Mouse (Mus musculus) forebrain, embryonic 12.5 days (tissue): Measurements from ENCODE around the gene 2510009E07Rik. TPM values are rescaled to one million over a fixed set of nuclear protein-coding genes. Genes with fewer than 3 reads are reported as not detected.

Experiments used
- ATAC-seq: fragments of 200-750 bp; cut with Nextera tagmentation; 2 replicates; pipeline ENCODE4 v1.8.0; 2017; ENCODE audit warnings: moderate TSS enrichment; ENCODE audit not compliant: low FRiP score
- H3K27ac ChIP-seq: fragments of 300-500 bp; sonication (generic); 2 replicates; pipeline ENCODE4 v1.5.1; 2016; ENCODE audit warnings: mild to moderate bottlenecking
- H3K27me3 ChIP-seq: fragments of 300-500 bp; sonication (generic); 2 replicates; pipeline ENCODE4 v1.6.1; 2016; ENCODE audit warnings: mild to moderate bottlenecking
- H3K36me3 ChIP-seq: fragments of 300-500 bp; sonication (generic); replicated peaks from 2 replicates; pipeline ENCODE4 v1.6.1; 2016; ENCODE audit warnings: mild to moderate bottlenecking
- H3K4me1 ChIP-seq: fragments of 300-500 bp; sonication (generic); 2 replicates; pipeline ENCODE4 v1.6.1; 2016
- H3K4me2 ChIP-seq: fragments of 300-500 bp; sonication (generic); 2 replicates; pipeline ENCODE4 v1.6.1; 2016; ENCODE audit warnings: mild to moderate bottlenecking, moderate library complexity
- H3K4me3 ChIP-seq: fragments of 300-500 bp; sonication (generic); replicated peaks from 2 replicates; pipeline ENCODE4 v1.5.1; 2016; ENCODE audit warnings: mild to moderate bottlenecking
- H3K9ac ChIP-seq: fragments of 300-500 bp; sonication (generic); 2 replicates; pipeline ENCODE4 v1.6.1; 2016; ENCODE audit warnings: mild to moderate bottlenecking
- H3K9me3 ChIP-seq: fragments of 300-500 bp; sonication (generic); 2 replicates; pipeline ENCODE4 v1.6.1; 2016
- WGBS: fragments of 180-500 bp; shearing (Covaris S2); methylation state at CpG from one replicate; pipeline ENCODE4 v1.1.7; 2016; 5-methylcytosine and 5-hydroxymethylcytosine counted together
- polyA plus RNA-seq: library from polyadenylated mRNA; unstranded; fragments of >200 nt; fragmentation: Nextera tagmentation; extraction: Ambion mirVana; gene quantifications from 2 replicates; pipeline ENCODE4 v1.2.1, GENCODE M21; 2016

2510009E07Rik gene
- polyA plus RNA-seq, 1 experiment from 2014 or later: 54.1 TPM

DNA sequence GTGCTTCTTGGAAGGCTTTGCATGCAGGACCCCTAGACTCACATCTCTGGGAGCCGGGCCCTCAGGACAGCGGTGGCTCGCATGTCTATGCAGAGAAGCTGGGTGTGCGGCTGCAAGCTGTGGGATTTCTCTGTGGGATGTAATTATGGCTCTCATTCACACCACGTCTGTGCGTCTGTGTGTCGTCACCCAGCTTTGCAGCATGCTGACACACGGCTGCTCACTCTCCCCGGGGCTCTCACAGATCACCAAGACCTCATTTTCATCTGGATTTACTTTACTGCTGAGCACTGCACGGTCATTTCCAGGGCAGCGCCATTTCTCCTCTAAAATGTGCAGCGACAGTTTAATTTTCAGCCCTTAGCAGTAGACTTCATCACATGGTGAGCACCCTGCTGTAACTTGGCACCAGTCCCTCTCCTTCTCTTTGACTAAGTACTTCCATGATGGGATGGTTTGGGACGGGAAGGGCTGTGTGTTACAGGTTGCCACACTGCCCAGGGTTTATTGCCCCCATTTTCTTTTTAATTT is 66.3 kb downstream of the 2510009E07Rik start:
- Histone ChIP-seq H3K9ac (no peak overlapping the region), H3K27ac (0 out of 2 replicates have a peak overlapping the region, but pooled peaks have one; percentile 53), H3K27me3 (no peaks in the 10 kb centered on the region), H3K9me3 (no peaks in the 10 kb centered on the region), H3K4me3 (no peak overlapping the region), H3K4me1 (peaks cover 21% of the 10 kb centered on the region), H3K4me2 (no peak overlapping the region), H3K36me3 (no peaks in the 10 kb centered on the region)
- 56% methylated on average over 13 of the region's 13 CpGs for WGBS
- peak; percentile 41; the same call in 1 of the 2 replicates for ATAC-seq

DNA sequence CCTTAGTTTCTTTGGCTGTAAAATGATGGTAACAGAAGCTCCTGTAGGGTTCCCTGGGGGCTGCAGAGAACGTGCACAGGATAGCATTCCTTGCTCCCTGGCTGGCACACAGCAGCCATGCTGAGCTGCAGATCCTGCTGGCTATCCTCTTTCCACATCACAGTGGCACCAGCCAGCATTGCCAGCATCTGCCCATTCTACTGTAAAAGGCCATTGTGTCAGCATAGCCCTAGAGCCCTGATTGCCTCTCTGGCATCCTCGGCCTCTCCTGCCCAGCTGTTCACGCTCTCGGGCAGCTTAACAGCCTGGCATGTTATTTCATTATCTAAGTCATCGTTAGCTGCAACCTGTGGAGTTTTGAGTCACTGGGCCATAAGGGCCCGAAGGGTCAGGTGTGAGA is 67.2 kb downstream of the 2510009E07Rik start:
- no peak overlapping the region for H3K27ac ChIP-seq
- ATAC-seq: no peak
- H3K36me3 ChIP-seq: no peaks in the 10 kb centered on the region
- H3K4me3 ChIP-seq: no peak overlapping the region
- WGBS: 46% methylated on average over 6 of the region's 6 CpGs
- no peaks in the 10 kb centered on the region for H3K27me3 ChIP-seq
- H3K9ac ChIP-seq: no peak overlapping the region
- peaks cover 21% of the 10 kb centered on the region for H3K4me1 ChIP-seq
- no peaks in the 10 kb centered on the region for H3K9me3 ChIP-seq
- H3K4me2 ChIP-seq: no peak overlapping the region

GRCm38 (mm10) chr16:21625784-21626634 is 68.5 kb downstream of the 2510009E07Rik start:
- Histone ChIP-seq H3K9me3 (no peaks in the 10 kb centered on the region), H3K36me3 (no peaks in the 10 kb centered on the region), H3K4me1 (peaks cover 21% of the 10 kb centered on the region), H3K4me3 (no peak overlapping the region), H3K4me2 (no peak overlapping the region), H3K27me3 (no peaks in the 10 kb centered on the region), H3K9ac (no peak overlapping the region), H3K27ac (0 out of 2 replicates have a peak overlapping the region, but pooled peaks have one; percentile 31)
- WGBS: 70% methylated on average over 6 of the region's 6 CpGs
- ATAC-seq: peak; percentile 41; the same call in 1 of the 2 replicates

GRCm38 (mm10) chr16:21620630-21621029 is 73.8 kb downstream of the 2510009E07Rik start:
- no peak overlapping the region for H3K4me3 ChIP-seq
- H3K9me3 ChIP-seq: no peaks in the 10 kb centered on the region
- no peaks in the 10 kb centered on the region for H3K27me3 ChIP-seq
- H3K9ac ChIP-seq: no peak overlapping the region
- H3K27ac ChIP-seq: no peak overlapping the region
- H3K4me1 ChIP-seq: peaks cover 3% of the 10 kb centered on the region; the same call in 1 of the 2 replicates
- H3K36me3 ChIP-seq: no peaks in the 10 kb centered on the region
- ATAC-seq: no peak
- no peak overlapping the region for H3K4me2 ChIP-seq
- WGBS: 92% methylated on average over 2 of the region's 2 CpGs

DNA sequence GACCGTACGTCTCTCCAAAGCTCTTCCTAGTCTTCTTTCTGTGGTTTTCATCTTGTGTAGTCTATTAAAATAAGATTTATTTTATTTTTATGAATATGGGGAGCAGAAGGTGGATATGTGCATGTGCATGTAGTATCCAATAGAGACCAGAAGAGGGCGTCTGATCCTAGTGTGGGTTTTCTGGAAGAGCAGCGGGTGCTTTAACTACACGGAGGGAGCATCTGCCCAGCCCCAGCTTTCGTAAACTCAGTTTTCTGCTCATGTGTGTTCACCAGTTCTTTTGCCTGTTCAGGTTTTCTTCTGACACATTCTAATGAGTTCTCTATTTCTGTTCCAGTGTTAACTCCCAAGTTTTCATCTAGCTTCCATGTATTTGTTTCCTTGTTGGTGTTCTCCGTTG is 78.7 kb downstream of the 2510009E07Rik start:
- peaks cover 3% of the 10 kb centered on the region; the same call in 1 of the 2 replicates for H3K4me1 ChIP-seq

GRCm38 (mm10) chr16:21610473-21610872 is 84.0 kb downstream of the 2510009E07Rik start:
- H3K4me3 ChIP-seq: no peak overlapping the region
- no peak overlapping the region for H3K9ac ChIP-seq
- H3K36me3 ChIP-seq: no peaks in the 10 kb centered on the region
- no peaks in the 10 kb centered on the region for H3K27me3 ChIP-seq
- no peaks in the 10 kb centered on the region for H3K9me3 ChIP-seq
- H3K4me2 ChIP-seq: no peak overlapping the region
- ATAC-seq: no peak
- WGBS: 92% methylated on average over 4 of the region's 4 CpGs
- no peak overlapping the region for H3K27ac ChIP-seq
- H3K4me1 ChIP-seq: no peaks in the 10 kb centered on the region

More for the DNA sequence above, 78.7 kb downstream of the 2510009E07Rik start:
- no peaks in the 10 kb centered on the region for H3K27me3 ChIP-seq
- no peaks in the 10 kb centered on the region for H3K36me3 ChIP-seq
- ATAC-seq: no peak
- no peak overlapping the region for H3K9ac ChIP-seq
- H3K27ac ChIP-seq: no peak overlapping the region
- no peak overlapping the region for H3K4me2 ChIP-seq
- no peak overlapping the region for H3K4me3 ChIP-seq
- H3K9me3 ChIP-seq: no peaks in the 10 kb centered on the region
- 56% methylated on average over 7 of the region's 7 CpGs for WGBS

GRCm38 (mm10) chr16:21608176-21608865 is 86.1 kb downstream of the 2510009E07Rik start:
- Histone ChIP-seq H3K9ac (no peak overlapping the region), H3K4me1 (no peaks in the 10 kb centered on the region), H3K27me3 (no peaks in the 10 kb centered on the region), H3K4me3 (no peak overlapping the region), H3K4me2 (no peak overlapping the region), H3K36me3 (no peaks in the 10 kb centered on the region), H3K9me3 (no peaks in the 10 kb centered on the region), H3K27ac (no peak overlapping the region)
- no peak for ATAC-seq
- WGBS: 84% methylated on average over 10 of the region's 10 CpGs

DNA sequence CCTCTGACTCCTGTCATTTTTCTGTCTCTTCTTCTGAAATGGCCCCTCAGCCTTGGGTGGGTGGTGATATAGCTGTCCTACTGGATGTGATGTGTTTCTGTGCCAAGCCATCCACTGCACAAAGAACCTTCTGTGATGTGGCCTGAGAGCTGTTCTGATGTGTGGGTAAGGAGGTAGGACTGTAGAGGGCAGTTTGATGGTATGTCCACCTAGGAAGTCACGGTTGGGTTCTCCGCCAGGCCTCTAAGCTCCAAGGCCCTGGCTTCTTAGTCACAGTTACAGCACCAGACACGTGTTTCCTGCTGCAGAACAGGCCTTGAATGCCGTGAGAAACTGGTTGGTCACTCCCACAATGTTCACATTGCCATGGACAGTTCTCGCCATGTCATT is 86.8 kb downstream of the 2510009E07Rik start:
- Histone ChIP-seq H3K4me2 (no peak overlapping the region), H3K27me3 (no peaks in the 10 kb centered on the region), H3K4me3 (no peak overlapping the region), H3K27ac (no peak overlapping the region), H3K9me3 (no peaks in the 10 kb centered on the region), H3K36me3 (no peaks in the 10 kb centered on the region), H3K4me1 (no peaks in the 10 kb centered on the region), H3K9ac (no peak overlapping the region)
- no peak for ATAC-seq
- 81% methylated on average over 5 of the region's 5 CpGs for WGBS

DNA sequence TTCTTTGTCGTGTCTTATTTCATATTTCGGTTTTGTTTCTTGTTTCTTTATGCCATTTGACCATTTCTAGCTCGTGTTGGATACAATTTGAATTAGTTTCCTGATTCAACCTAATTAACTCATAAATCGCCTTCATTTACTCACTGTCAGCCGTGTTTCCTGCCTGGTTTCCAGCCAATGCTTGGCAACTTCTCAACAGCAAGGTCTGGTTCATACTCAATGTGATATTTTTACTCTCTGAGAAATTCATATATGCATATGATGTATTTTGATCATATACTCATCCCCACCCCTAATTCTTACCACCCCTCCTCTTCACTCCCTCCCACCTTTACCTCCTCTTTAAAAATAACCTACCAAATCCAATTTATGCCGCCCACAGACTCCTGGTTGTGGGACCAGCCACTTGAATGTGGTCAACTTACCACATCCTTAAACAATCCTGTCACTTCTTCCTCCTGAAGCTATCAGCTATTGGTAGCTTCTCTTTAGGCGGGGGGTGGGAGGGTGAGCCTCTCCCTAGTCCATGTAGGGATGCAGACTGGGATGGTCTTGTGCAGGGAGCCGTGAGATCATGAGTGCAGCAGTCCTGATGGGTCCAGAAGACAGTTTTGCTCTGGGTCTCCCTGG is 87.3 kb downstream of the 2510009E07Rik start:
- ATAC-seq: no peak
- Histone ChIP-seq H3K4me2 (no peak overlapping the region), H3K36me3 (no peaks in the 10 kb centered on the region), H3K9ac (no peak overlapping the region), H3K4me3 (no peak overlapping the region), H3K27ac (no peak overlapping the region), H3K9me3 (no peaks in the 10 kb centered on the region), H3K27me3 (no peaks in the 10 kb centered on the region), H3K4me1 (no peaks in the 10 kb centered on the region)
- WGBS: 88% methylated on average over 8 of the region's 8 CpGs

DNA sequence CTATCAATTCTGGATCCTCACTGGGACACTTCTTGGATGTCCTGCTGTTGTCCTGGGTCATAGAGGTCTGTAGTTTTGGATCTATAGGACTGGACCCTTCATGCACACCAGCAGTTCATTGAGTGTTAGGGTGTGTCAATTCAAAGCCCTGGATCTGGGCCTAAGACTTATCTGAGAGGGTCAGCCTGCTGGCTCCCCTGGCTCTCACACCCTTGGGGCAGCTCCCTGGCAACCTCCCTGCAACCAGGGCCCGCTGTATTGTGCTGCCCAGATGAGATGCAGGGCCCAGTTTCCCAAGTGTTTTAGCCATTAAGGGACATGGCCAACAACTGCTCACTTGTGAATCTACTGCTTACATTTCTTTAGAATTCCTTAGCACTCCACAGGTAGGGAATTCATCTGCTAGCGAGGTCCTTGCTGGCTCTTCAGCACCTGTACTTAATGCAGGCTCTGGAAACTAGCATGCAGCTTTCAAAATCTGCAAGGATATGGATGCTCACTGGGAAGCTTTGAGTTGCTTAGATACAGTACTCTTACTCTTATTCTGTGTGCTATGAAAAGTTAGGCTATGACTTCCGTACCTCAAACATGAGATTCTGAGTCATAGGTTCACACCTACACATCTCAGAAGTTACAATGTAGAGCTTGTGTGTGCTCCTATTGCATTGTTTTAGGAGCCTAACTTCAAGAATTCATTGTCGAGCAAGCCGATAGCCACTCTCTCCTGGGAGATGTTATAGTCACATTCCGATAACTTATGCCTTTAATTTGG is 88.0 kb downstream of the 2510009E07Rik start:
- Histone ChIP-seq H3K4me1 (no peaks in the 10 kb centered on the region), H3K27me3 (no peaks in the 10 kb centered on the region), H3K27ac (no peak overlapping the region), H3K4me2 (no peak overlapping the region), H3K36me3 (no peaks in the 10 kb centered on the region), H3K4me3 (no peak overlapping the region), H3K9ac (no peak overlapping the region), H3K9me3 (no peaks in the 10 kb centered on the region)
- 94% methylated on average over 6 of the region's 6 CpGs for WGBS
- ATAC-seq: no peak

DNA sequence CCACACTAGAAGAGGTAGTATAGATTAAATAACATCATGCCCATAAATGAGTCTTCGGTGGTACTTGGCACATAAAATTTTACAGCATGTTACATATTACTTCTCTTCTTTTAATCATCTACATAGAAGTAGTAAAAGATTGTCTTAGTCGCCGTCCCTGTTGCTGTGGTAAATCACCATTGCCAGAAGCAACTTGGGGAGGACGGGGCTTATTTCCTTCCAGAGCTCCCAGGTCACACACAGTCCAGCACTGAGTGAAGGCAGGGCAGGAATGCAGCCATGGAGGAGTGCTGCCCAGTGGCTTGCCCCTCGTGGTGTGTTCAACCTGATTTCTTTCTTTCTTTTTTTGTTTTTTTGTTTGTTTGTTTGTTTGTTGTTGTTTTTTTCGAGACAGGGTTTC is 90.1 kb downstream of the 2510009E07Rik start:
- no peak overlapping the region for H3K9ac ChIP-seq
- no peak overlapping the region for H3K27ac ChIP-seq
- 83% methylated on average over 6 of the region's 6 CpGs for WGBS
- H3K9me3 ChIP-seq: no peaks in the 10 kb centered on the region
- H3K36me3 ChIP-seq: no peaks in the 10 kb centered on the region
- H3K4me1 ChIP-seq: no peaks in the 10 kb centered on the region
- H3K27me3 ChIP-seq: no peaks in the 10 kb centered on the region
- no peak overlapping the region for H3K4me3 ChIP-seq
- no peak overlapping the region for H3K4me2 ChIP-seq
- no peak for ATAC-seq
